Mouse (Mus musculus) neural tube, embryonic 13.5 days (tissue): ENCODE results near the gene Ppp1r3c. TPM values are rescaled to one million over a fixed set of nuclear protein-coding genes. Genes with fewer than 3 reads are reported as not detected.
A peak's percentile ranks its signal among the peaks of the same experiment; 100 is the strongest.

Experiments
- ATAC-seq: fragments of 200-750 bp; cut with Nextera tagmentation; 2 replicates; pipeline ENCODE4 v1.8.0; 2017; ENCODE audit warnings: low read depth, mild to moderate bottlenecking, moderate TSS enrichment, moderate library complexity
- H3K27ac ChIP-seq: fragments of 300-500 bp; sonication (generic); replicated peaks from 2 replicates; pipeline ENCODE4 v1.5.1; 2015; ENCODE audit warnings: moderate library complexity, mild to moderate bottlenecking, inconsistent platforms
- H3K27me3 ChIP-seq: fragments of 300-500 bp; sonication (generic); 2 replicates; pipeline ENCODE4 v1.6.1; 2015; ENCODE audit warnings: mild to moderate bottlenecking, inconsistent platforms
- H3K36me3 ChIP-seq: fragments of 300-500 bp; sonication (generic); 2 replicates; pipeline ENCODE4 v1.6.1; 2015; ENCODE audit warnings: mild to moderate bottlenecking, inconsistent platforms
- H3K4me1 ChIP-seq: fragments of 300-500 bp; sonication (generic); replicated peaks from 2 replicates; pipeline ENCODE4 v1.6.1; 2015; ENCODE audit warnings: inconsistent platforms
- H3K4me2 ChIP-seq: fragments of 300-500 bp; sonication (generic); 2 replicates; pipeline ENCODE4 v1.6.1; 2015; ENCODE audit warnings: inconsistent platforms, mild to moderate bottlenecking, moderate library complexity
- H3K4me3 ChIP-seq: fragments of 300-500 bp; sonication (generic); 2 replicates; pipeline ENCODE4 v1.5.1; 2015; ENCODE audit warnings: mild to moderate bottlenecking, inconsistent platforms
- H3K9ac ChIP-seq: fragments of 300-500 bp; sonication (generic); 2 replicates; pipeline ENCODE4 v1.6.1; 2015; ENCODE audit warnings: moderate library complexity, mild to moderate bottlenecking, inconsistent platforms
- H3K9me3 ChIP-seq: fragments of 300-500 bp; sonication (generic); 2 replicates; pipeline ENCODE4 v1.6.1; 2016; ENCODE audit warnings: inconsistent platforms
- WGBS: fragments of 180-500 bp; shearing (Covaris S2); methylation state at CpG from one replicate; pipeline ENCODE4 v1.1.7; 2015; 5-methylcytosine and 5-hydroxymethylcytosine counted together
- polyA plus RNA-seq: library from polyadenylated mRNA; unstranded; fragments of >200 nt; fragmentation: Nextera tagmentation; extraction: Ambion mirVana; gene quantifications from 2 replicates; pipeline ENCODE4 v1.2.1, GENCODE M21; 2015

The Ppp1r3c gene
- polyA plus RNA-seq, result 9.6 and 10.2 TPM in 2 replicates

- Histone ChIP-seq H3K27me3 (0 out of 2 replicates have a peak, but pooled peaks cover 3% of the 10 kb centered on the region), H3K9ac (peak within 1 kb of the TSS; percentile 77), H3K36me3 (peaks cover 5% of the 10 kb centered on the region; the same call in 1 of the 2 replicates), H3K4me3 (peak within 1 kb of the TSS; percentile 56), H3K4me1 (peaks cover 10% of the 10 kb centered on the region; the same call in 1 of the 2 replicates), H3K4me2 (peak within 1 kb of the TSS; percentile 75), H3K9me3 (no peaks in the 10 kb centered on the region), H3K27ac (peak within 1 kb of the TSS; percentile 68)
- ATAC-seq, result peak; percentile 99
- WGBS, result under 1% methylated on average over 33 of the region's 33 CpGs
These were observed at the start of gene Ppp1r3c for GRCm38 (mm10) chr19:36736537-36736936. Gene Ppp1r3c, minus strand, starts transcription at chr19:36736653.

DNA sequence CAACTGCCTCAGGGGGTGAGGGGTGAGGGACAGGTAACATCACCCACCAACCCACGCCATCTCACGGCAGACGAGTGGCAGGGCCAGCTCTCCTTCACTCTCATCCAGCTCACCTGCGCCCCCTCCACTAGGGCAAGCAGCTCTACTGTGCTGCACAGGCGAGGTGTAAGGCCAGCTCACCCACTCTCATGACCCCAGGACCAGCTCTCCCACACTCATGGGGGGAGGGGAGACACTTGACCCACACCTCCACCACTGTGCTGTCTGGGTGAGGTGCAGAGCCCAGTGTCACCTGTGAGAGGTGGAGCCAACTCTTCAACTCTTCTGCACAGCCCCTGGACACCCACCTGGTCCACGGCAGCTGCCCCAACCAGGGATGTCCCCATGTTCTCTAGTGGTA lies 46.7 kb upstream of the Ppp1r3c start:
- Histone ChIP-seq H3K27ac (no peak overlapping the region), H3K27me3 (no peaks in the 10 kb centered on the region), H3K36me3 (no peaks in the 10 kb centered on the region), H3K9me3 (no peaks in the 10 kb centered on the region), H3K4me1 (no peaks in the 10 kb centered on the region), H3K4me3 (no peak overlapping the region), H3K4me2 (no peak overlapping the region), H3K9ac (no peak overlapping the region)
- ATAC-seq, result no peak
- 86% methylated on average over 6 of the region's 6 CpGs for WGBS

- no peak for ATAC-seq
- H3K4me1 ChIP-seq, result no peaks in the 10 kb centered on the region
- no peak overlapping the region for H3K27ac ChIP-seq
- H3K9ac ChIP-seq, result no peak overlapping the region
- H3K4me2 ChIP-seq, result no peak overlapping the region
- no peaks in the 10 kb centered on the region for H3K27me3 ChIP-seq
- H3K36me3 ChIP-seq, result no peaks in the 10 kb centered on the region
- no peaks in the 10 kb centered on the region for H3K9me3 ChIP-seq
- H3K4me3 ChIP-seq, result no peak overlapping the region
- 74% methylated on average over 3 of the region's 3 CpGs for WGBS
These were observed 46.1 kb upstream of the Ppp1r3c start for GRCm38 (mm10) chr19:36782591-36782990.

DNA sequence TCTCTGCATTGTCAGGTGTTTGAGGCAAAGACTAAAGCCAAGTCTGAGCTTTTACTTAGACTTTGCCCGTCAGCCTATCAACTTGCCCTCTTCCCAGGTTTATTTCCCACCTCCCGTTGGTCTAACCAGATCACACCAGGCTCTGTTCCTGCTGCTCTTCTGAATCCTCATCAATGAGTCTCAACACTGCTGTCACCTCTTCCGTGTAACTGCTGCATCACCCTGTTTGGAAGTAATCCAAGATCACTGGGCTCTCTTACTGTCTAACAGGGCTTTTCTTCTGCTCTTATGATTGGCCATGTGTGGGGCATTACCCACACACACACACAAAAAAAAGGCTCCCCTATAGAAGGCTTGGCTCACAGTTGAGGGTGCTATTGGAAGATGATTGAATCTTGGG lies 45.5 kb upstream of the Ppp1r3c start:
- Histone ChIP-seq H3K9ac (no peak overlapping the region), H3K27me3 (no peaks in the 10 kb centered on the region), H3K4me1 (no peaks in the 10 kb centered on the region), H3K4me2 (no peak overlapping the region), H3K36me3 (no peaks in the 10 kb centered on the region), H3K4me3 (no peak overlapping the region), H3K27ac (no peak overlapping the region), H3K9me3 (no peaks in the 10 kb centered on the region)
- ATAC-seq, result no peak
- WGBS, result 87% methylated on average over 3 of the region's 3 CpGs

DNA sequence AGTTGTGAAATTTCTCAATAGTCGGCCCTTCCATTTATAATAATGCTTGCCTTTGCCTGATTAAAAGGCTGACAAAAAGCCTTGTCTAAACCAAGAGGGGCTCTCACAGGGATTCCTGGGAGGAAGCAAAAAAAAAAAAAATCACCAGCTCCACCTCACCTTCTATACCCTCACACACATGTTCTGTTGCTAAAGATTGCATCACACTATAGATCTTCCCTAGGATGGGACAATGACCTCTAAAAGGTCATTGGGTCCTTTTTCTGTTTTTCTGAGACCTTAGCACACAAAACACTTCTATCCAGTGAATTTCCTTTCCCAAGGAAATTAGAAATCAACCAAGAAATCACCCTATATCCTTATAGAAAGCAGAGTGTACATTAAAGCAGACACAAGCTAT lies 43.9 kb upstream of the Ppp1r3c start:
- Histone ChIP-seq H3K36me3 (no peaks in the 10 kb centered on the region), H3K4me3 (no peak overlapping the region), H3K9ac (no peak overlapping the region), H3K9me3 (no peaks in the 10 kb centered on the region), H3K27me3 (no peaks in the 10 kb centered on the region), H3K4me2 (no peak overlapping the region), H3K4me1 (no peaks in the 10 kb centered on the region), H3K27ac (no peak overlapping the region)
- no peak for ATAC-seq
- WGBS, result 78% methylated on average over 1 of the region's 1 CpGs

DNA sequence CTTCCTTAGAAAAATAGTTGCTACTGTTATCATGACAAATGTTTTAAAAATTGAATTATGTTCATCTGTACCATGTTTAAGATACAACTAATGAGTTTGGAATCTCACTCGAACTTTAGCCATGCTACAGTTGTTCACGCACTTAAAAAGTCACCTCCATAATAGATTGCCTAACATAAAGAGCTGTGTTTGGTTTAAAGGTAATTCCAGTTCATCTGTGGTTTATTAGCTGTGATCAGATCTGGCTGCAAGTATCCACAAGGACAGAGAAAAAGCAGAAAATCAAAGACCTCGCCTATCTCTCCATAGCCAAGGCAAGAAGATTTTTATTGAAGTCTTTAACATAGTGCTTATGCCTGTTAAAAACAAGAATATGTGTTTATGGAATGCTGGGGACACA lies 43.3 kb upstream of the Ppp1r3c start:
- WGBS, result 85% methylated on average over 3 of the region's 3 CpGs
- no peak overlapping the region for H3K27ac ChIP-seq
- H3K4me3 ChIP-seq, result no peak overlapping the region
- no peaks in the 10 kb centered on the region for H3K4me1 ChIP-seq
- no peak for ATAC-seq
- H3K4me2 ChIP-seq, result no peak overlapping the region
- H3K9me3 ChIP-seq, result no peaks in the 10 kb centered on the region
- H3K36me3 ChIP-seq, result no peaks in the 10 kb centered on the region
- no peaks in the 10 kb centered on the region for H3K27me3 ChIP-seq
- no peak overlapping the region for H3K9ac ChIP-seq

DNA sequence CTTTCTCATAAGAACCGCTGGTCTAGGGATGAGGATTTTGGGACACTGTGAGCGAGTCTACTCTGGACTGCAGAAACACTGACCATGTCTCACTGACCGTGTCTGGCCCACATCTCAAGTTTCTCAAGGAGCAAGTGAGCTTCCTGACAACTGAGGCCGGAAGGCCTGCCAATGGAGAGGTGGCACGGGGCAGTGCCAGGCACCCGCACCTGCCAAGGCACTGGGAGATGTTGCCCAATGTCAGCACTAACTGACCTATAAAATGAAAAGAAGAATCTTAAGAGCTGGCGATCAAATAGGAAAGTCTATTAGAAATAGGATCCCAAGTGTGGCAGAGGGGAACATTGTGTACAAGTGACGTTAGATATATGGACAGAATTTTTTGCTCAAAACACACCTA lies 39.1 kb upstream of the Ppp1r3c start:
- no peak for ATAC-seq
- no peaks in the 10 kb centered on the region for H3K36me3 ChIP-seq
- H3K4me1 ChIP-seq, result no peaks in the 10 kb centered on the region

DNA sequence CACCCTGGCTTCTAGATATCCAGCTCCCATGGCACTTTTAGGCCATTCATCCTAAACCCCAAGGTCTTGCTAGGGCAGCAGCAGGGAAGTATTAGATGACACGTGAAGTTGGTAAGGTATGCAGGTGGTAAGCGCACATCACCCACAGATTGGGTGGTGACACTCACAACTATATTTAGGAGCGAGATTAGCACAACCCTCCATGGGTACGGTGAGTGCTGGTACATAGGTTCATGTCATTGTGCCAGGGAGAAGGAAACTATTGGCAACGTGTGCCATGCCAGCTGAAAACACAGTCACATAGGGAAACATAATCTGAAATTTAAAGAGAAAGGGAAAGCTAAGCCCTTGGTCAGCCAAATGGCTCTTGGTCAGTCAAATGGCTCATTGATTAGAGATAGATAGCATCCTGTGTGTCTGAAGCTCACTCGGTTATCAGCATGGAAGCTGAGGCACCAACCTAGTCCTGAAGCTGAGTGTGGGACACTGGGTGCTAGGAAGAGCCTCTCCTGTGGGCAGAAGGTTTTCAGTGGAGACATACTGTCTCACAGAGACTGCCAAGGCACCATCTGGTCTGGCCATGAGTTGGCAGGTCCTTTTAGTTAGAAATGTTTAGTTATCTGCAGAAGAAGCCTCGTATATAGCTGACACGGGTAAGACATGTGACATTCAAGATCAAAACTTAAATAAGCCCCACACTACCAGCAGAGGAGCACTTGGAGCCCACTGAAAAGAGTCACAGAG lies 37.4 kb upstream of the Ppp1r3c start:
- H3K4me2 ChIP-seq, result no peak overlapping the region
- no peaks in the 10 kb centered on the region for H3K9me3 ChIP-seq
- H3K27ac ChIP-seq, result no peak overlapping the region
- H3K4me3 ChIP-seq, result no peak overlapping the region
- 92% methylated on average over 8 of the region's 8 CpGs for WGBS
- ATAC-seq, result no peak
- H3K4me1 ChIP-seq, result no peaks in the 10 kb centered on the region
- no peak overlapping the region for H3K9ac ChIP-seq
- H3K27me3 ChIP-seq, result no peaks in the 10 kb centered on the region
- no peaks in the 10 kb centered on the region for H3K36me3 ChIP-seq

More for the DNA sequence above, 39.1 kb upstream of the Ppp1r3c start:
- H3K27ac ChIP-seq, result no peak overlapping the region
- H3K27me3 ChIP-seq, result no peaks in the 10 kb centered on the region
- no peak overlapping the region for H3K9ac ChIP-seq
- H3K4me2 ChIP-seq, result no peak overlapping the region
- no peak overlapping the region for H3K4me3 ChIP-seq
- no peaks in the 10 kb centered on the region for H3K9me3 ChIP-seq
- 94% methylated on average over 8 of the region's 8 CpGs for WGBS

DNA sequence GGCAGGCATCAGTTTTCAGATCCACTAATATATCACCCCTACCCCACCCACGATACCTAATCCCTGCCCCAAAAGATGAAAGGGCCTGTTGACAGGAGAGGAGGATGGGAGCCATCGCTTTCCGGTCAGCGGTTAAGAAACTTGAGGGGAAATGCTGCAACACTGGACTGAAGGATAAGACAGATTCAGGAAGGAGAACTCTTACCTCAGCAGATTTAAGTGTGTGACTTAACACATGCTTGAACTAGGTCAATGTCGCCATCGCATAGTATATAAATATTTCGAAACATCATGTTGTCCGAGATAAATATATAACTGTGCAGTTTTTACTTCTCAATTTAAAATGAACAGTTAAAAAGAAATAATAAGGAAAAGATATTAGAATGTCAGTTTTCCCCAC lies 31.6 kb upstream of the Ppp1r3c start:
- no peak overlapping the region for H3K4me2 ChIP-seq
- H3K9me3 ChIP-seq, result no peaks in the 10 kb centered on the region
- ATAC-seq, result no peak
- H3K27me3 ChIP-seq, result no peaks in the 10 kb centered on the region
- H3K36me3 ChIP-seq, result no peaks in the 10 kb centered on the region
- H3K4me1 ChIP-seq, result no peaks in the 10 kb centered on the region
- H3K9ac ChIP-seq, result no peak overlapping the region
- 90% methylated on average over 8 of the region's 8 CpGs for WGBS
- H3K4me3 ChIP-seq, result no peak overlapping the region
- H3K27ac ChIP-seq, result no peak overlapping the region

GRCm38 (mm10) chr19:36764451-36764850 lies 28.0 kb upstream of the Ppp1r3c start:
- Histone ChIP-seq H3K4me1 (no peaks in the 10 kb centered on the region), H3K4me3 (no peak overlapping the region), H3K27me3 (no peaks in the 10 kb centered on the region), H3K9ac (no peak overlapping the region), H3K4me2 (no peak overlapping the region), H3K9me3 (no peaks in the 10 kb centered on the region), H3K27ac (no peak overlapping the region), H3K36me3 (no peaks in the 10 kb centered on the region)
- WGBS, result 84% methylated on average over 5 of the region's 5 CpGs
- no peak for ATAC-seq

GRCm38 (mm10) chr19:36748996-36749395 lies 12.5 kb upstream of the Ppp1r3c start:
- Histone ChIP-seq H3K27me3 (no peaks in the 10 kb centered on the region), H3K4me2 (no peak overlapping the region), H3K9ac (no peak overlapping the region), H3K27ac (no peak overlapping the region), H3K9me3 (no peaks in the 10 kb centered on the region), H3K4me3 (no peak overlapping the region), H3K4me1 (no peaks in the 10 kb centered on the region), H3K36me3 (no peaks in the 10 kb centered on the region)
- no peak for ATAC-seq

DNA sequence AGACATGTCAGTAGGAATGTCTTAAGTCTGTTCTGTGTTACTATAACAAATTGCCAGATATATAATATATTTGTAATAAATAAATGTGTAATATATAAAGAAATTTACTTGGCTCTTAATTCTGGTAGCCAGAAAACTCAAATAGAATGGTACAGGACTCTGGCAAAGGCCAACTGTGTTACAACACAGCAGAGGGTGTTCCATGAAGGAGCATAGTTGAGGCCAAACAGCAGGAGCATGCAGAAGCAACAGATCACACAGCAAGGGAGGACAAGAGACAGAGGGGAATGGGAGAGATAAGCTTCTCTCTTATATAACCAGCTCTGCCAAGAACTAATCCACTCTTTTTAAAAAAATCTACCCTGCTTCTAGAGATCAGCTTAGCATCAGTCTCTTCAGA lies 5.9 kb upstream of the Ppp1r3c start:
- H3K27ac ChIP-seq, result no peak overlapping the region
- no peak overlapping the region for H3K4me3 ChIP-seq
- ATAC-seq, result no peak
- H3K4me2 ChIP-seq, result no peak overlapping the region
- H3K9ac ChIP-seq, result no peak overlapping the region
- no peaks in the 10 kb centered on the region for H3K27me3 ChIP-seq
- H3K4me1 ChIP-seq, result no peaks in the 10 kb centered on the region
- H3K9me3 ChIP-seq, result no peaks in the 10 kb centered on the region
- no peaks in the 10 kb centered on the region for H3K36me3 ChIP-seq
